Mouse (Mus musculus) midbrain, embryonic 16.5 days (tissue): ENCODE measurements at regions not wholly inside any gene's neighbourhood (a gene's known extent, or its start where the extent isn't known, plus 50 kb on each side); places are given as distances from the start of the nearest gene placed in this dataset.

Source experiments
- ATAC-seq: fragments of 200-750 bp; cut with Nextera tagmentation; 2 replicates; pipeline ENCODE4 v1.8.0; 2017; ENCODE audit warnings: moderate TSS enrichment
- H3K27ac ChIP-seq: fragments of 300-500 bp; sonication (generic); 2 replicates; pipeline ENCODE4 v1.5.1; 2014; ENCODE audit warnings: mild to moderate bottlenecking, low read length, mixed read lengths
- H3K27me3 ChIP-seq: fragments of 300-500 bp; sonication (generic); 2 replicates; pipeline ENCODE4 v1.6.1; 2014; ENCODE audit warnings: low read depth, low read length, mixed read lengths; ENCODE audit not compliant: control insufficient read depth, insufficient read depth
- H3K36me3 ChIP-seq: fragments of 300-500 bp; sonication (generic); 2 replicates; pipeline ENCODE4 v1.6.1; 2014; ENCODE audit warnings: mild to moderate bottlenecking, low read length, moderate library complexity, mixed read lengths; ENCODE audit not compliant: control insufficient read depth, insufficient read depth
- H3K4me1 ChIP-seq: fragments of 300-500 bp; sonication (generic); 2 replicates; pipeline ENCODE4 v1.6.1; 2014; ENCODE audit warnings: mild to moderate bottlenecking, low read length, mixed read lengths; ENCODE audit not compliant: control insufficient read depth, insufficient read depth
- H3K4me2 ChIP-seq: fragments of 300-500 bp; sonication (generic); 2 replicates; pipeline ENCODE4 v1.6.1; 2014; ENCODE audit warnings: mild to moderate bottlenecking, low read length, mixed read lengths
- H3K4me3 ChIP-seq: fragments of 300-500 bp; sonication (generic); 2 replicates; pipeline ENCODE4 v1.5.1; 2014; ENCODE audit warnings: low read depth, mild to moderate bottlenecking, low read length, moderate library complexity, mixed read lengths
- H3K9ac ChIP-seq: fragments of 300-500 bp; sonication (generic); 2 replicates; pipeline ENCODE4 v1.6.1; 2014; ENCODE audit warnings: low read depth, low read length, mixed read lengths
- H3K9me3 ChIP-seq: fragments of 300-500 bp; sonication (generic); replicated peaks from 2 replicates; pipeline ENCODE4 v1.6.1; 2014; ENCODE audit warnings: mild to moderate bottlenecking, low read length, mixed read lengths; ENCODE audit not compliant: control insufficient read depth, poor library complexity, severe bottlenecking
- WGBS: fragments of 180-500 bp; shearing (Covaris S2); extraction: QIAGEN DNeasy Blood & Tissue Kit; methylation state at CpG from one replicate; pipeline ENCODE4 v1.1.7; 2014; 5-methylcytosine and 5-hydroxymethylcytosine counted together

DNA sequence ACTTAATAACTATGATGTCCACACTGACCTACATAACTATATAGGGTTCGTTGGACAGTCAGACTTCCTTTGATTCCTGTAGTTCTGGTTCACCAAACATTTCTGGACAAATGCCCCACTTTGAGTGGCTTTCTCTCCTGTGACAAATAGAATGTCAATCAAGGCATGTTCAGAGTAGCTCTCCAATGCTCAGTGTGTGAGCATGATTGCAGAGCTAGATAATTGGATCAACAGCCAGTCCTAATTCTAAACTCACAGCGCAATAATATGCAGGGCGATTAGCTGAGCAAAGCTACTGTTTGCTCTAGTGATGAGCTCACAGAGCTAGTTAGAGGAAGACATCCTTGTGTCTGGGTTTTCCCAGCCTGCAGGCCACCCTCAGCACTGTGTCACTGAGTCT, 692.1 kb downstream of the Tmem132b start:
- Histone ChIP-seq H3K27ac (no peak overlapping the region), H3K9ac (no peak overlapping the region), H3K36me3 (no peaks in the 10 kb centered on the region), H3K27me3 (no peaks in the 10 kb centered on the region), H3K4me3 (no peak overlapping the region), H3K4me2 (no peak overlapping the region), H3K9me3 (no peaks in the 10 kb centered on the region), H3K4me1 (no peaks in the 10 kb centered on the region)
- no peak for ATAC-seq
- WGBS: 57% methylated on average over 3 of the region's 3 CpGs

DNA sequence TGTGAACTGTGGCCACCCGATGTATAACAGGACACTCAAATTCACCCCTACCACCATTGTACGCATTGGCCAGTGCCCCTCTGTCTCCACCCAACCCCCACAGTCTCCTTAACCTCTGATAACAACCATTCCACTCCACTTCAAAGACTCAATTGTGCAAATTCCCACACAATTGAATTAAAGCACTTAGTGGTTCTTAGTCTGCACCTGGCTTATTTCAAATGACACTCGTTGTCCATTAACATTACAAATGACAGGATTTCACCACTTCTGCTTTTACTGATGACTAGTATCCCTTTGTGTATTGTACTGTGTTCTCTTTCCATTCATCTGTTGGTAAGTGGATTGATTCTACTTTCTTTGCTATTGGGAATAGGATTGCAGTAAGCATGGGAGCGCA, 699.2 kb downstream of the Tmem132b start:
- Histone ChIP-seq H3K36me3 (no peaks in the 10 kb centered on the region), H3K4me2 (no peak overlapping the region), H3K4me3 (no peak overlapping the region), H3K27ac (no peak overlapping the region), H3K9me3 (no peaks in the 10 kb centered on the region), H3K4me1 (no peaks in the 10 kb centered on the region), H3K27me3 (no peaks in the 10 kb centered on the region), H3K9ac (no peak overlapping the region)
- 62% methylated on average over 4 of the region's 4 CpGs for WGBS
- no peak for ATAC-seq

DNA sequence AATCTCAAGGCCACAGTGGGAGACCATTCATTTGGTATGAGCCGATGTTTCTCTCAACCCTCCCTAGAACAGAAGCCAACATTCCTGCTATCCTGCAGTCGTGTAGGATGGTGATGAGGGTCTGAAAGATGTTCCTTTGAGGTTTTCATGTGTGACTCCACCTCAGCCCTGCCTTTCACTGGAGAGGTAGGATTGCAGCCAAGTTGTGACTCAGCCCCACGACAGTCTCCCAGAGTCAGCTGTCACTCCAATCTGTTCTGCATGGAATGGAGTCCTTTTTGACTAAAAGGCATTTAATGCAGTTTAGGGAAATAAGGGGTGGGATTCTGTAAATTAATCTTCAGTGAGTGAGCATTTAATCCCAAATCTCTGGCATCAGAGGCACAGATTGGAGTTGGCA, 706.5 kb downstream of the Tmem132b start:
- ATAC-seq: no peak
- Histone ChIP-seq H3K27me3 (no peaks in the 10 kb centered on the region), H3K4me1 (no peaks in the 10 kb centered on the region), H3K27ac (no peak overlapping the region), H3K9ac (no peak overlapping the region), H3K9me3 (no peaks in the 10 kb centered on the region), H3K36me3 (no peaks in the 10 kb centered on the region), H3K4me2 (no peak overlapping the region), H3K4me3 (no peak overlapping the region)
- WGBS: 57% methylated on average over 3 of the region's 3 CpGs

DNA sequence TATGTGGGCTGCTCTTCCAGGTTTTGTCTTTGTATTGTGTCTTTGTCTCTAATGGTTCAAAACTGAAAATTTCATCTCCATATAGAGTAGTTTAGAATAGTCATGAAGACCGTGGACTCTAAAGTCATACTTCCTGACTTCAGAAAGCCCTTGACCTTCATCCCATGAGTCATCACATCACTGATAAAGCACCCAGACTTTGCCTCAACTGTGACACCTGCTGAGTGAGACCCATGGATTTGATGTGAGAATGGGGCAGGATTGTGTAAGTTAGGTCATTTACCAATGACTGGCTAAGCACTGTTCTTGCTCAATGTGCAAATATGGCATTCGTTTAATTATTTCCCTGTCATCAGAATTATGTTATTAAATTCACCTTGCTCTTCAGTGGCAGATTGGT, 714.2 kb downstream of the Tmem132b start:
- Histone ChIP-seq H3K9ac (no peak overlapping the region), H3K4me2 (no peak overlapping the region), H3K4me1 (no peaks in the 10 kb centered on the region), H3K27ac (no peak overlapping the region), H3K27me3 (no peaks in the 10 kb centered on the region), H3K36me3 (no peaks in the 10 kb centered on the region), H3K4me3 (no peak overlapping the region), H3K9me3 (no peaks in the 10 kb centered on the region)
- ATAC-seq: no peak
- 95% methylated on average over 2 of the region's 2 CpGs for WGBS

DNA sequence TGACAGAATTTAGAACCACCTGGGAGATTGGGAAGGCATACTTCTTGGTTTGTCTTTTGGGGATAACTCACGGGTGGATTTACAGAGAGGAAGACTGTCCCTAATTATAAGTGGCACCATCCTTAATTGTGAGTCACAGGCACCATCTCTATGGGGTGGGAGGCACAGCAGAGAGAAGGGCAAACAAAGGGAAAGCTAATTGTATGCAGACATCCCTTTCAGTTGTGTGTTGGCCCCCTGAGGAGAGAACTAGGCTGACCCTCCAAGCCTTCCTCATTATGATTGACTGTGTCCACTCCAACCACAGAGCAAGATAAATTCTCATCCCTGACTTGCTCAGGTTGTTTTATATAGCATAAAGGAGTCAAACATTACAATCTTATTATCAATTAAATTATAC, 718.8 kb downstream of the Tmem132b start:
- no peak for ATAC-seq
- H3K27ac ChIP-seq: no peak overlapping the region
- no peaks in the 10 kb centered on the region for H3K9me3 ChIP-seq
- WGBS: 11% methylated on average over 1 of the region's 1 CpGs
- no peak overlapping the region for H3K4me2 ChIP-seq
- H3K36me3 ChIP-seq: no peaks in the 10 kb centered on the region
- H3K4me3 ChIP-seq: no peak overlapping the region
- no peaks in the 10 kb centered on the region for H3K4me1 ChIP-seq
- no peak overlapping the region for H3K9ac ChIP-seq
- no peaks in the 10 kb centered on the region for H3K27me3 ChIP-seq

DNA sequence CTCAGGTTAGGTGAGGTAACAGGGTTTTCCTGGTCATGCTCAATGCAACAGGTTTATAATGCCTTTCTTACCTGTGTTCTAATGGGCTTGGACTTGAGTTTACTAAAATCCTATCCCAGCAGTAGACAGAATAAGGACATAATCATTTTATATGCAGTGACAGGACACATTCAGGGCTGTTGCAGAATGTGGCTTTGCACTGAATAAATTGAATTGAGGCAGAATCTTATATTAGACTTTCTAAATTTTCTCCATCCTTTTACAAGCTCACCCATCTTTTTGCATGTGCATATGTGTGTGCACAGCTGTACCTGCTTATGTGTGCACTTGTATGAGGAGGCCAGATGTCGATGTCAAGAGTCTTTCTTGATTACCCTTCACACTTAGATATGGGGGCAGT, 723.1 kb downstream of the Tmem132b start:
- Histone ChIP-seq H3K4me2 (no peak overlapping the region), H3K36me3 (no peaks in the 10 kb centered on the region), H3K27ac (no peak overlapping the region), H3K9me3 (no peaks in the 10 kb centered on the region), H3K9ac (no peak overlapping the region), H3K27me3 (no peaks in the 10 kb centered on the region), H3K4me3 (no peak overlapping the region), H3K4me1 (no peaks in the 10 kb centered on the region)
- 90% methylated on average over 1 of the region's 1 CpGs for WGBS
- ATAC-seq: no peak

DNA sequence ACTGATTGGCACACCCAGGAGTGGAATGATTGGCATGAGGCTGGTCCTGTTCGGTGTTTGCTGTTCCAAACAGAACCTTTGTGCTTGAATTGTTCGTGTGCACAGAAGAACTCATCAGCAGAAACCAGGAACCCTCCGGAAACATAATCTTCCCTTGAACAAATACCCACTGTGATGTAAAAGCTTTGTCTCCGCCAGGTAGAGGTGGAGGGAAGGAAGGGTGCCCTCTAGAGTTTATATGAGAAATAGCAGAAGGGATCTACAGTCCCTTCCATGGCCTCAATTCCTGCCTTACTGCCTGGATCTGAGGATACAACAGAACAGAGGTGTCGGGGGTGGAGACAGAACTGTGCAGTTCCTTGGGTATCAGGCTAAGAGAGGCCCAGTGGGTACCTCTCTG, 726.3 kb downstream of the Tmem132b start:
- no peak overlapping the region for H3K4me2 ChIP-seq
- H3K4me3 ChIP-seq: no peak overlapping the region
- no peak overlapping the region for H3K27ac ChIP-seq
- no peak overlapping the region for H3K9ac ChIP-seq
- H3K27me3 ChIP-seq: no peaks in the 10 kb centered on the region
- no peaks in the 10 kb centered on the region for H3K4me1 ChIP-seq
- no peak for ATAC-seq
- no peaks in the 10 kb centered on the region for H3K36me3 ChIP-seq
- H3K9me3 ChIP-seq: no peaks in the 10 kb centered on the region
- WGBS: 79% methylated on average over 5 of the region's 5 CpGs

DNA sequence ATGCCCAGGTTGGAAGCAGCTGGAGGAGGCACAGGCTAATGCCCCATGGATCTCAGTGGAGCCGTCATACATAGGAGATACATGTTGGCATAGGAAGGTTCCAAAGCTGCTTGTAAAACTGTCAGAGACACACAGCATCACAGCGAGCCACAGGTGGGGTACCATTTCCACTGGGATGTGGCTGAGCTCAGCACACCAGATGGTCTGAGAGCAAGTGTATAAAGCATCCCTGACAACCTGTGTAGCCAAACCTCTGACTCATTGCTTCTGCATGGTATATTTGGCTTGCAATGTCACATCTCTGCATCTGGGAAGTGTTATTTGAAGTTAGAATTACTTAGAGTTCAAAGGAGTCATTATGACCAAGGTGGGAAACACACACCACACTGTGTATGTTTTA, 734.9 kb downstream of the Tmem132b start:
- 88% methylated on average over 2 of the region's 2 CpGs for WGBS
- no peak for ATAC-seq
- Histone ChIP-seq H3K4me1 (no peaks in the 10 kb centered on the region), H3K4me2 (no peak overlapping the region), H3K9ac (no peak overlapping the region), H3K27me3 (no peaks in the 10 kb centered on the region), H3K27ac (no peak overlapping the region), H3K36me3 (no peaks in the 10 kb centered on the region), H3K9me3 (no peaks in the 10 kb centered on the region), H3K4me3 (no peak overlapping the region)

DNA sequence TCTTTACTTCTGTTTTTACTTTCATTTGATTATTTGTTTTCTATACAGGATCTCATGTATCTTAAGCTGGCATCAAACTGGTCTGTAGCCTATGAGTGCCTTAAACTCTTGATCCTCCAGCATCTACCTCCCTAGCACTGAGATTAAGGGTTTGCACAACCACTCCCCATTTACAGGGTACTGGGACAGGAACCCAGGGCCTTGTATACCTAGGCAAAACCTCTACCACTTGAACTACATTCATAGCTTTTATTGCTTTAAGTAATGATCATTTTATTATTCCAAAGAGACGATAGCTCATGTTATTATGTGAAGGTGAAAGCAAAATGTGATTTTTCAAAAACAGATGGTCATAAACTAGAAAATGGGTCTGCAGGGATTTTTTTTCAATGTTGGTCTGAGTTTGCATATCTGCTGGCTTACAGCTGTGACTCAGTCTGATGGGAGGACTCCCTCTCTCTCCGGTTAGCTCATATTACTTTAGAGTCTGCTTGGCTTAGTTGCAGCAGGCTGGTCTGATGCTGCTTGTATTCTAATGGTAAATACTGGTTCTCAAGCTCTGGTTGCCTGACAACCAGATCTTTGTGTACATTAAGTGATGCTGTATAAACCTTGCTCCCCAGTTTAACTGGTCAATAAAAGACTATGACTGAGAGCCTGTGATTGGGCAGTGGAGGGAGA, 735.5 kb downstream of the Tmem132b start:
- no peak for ATAC-seq
- H3K36me3 ChIP-seq: no peaks in the 10 kb centered on the region
- H3K27ac ChIP-seq: no peak overlapping the region
- no peaks in the 10 kb centered on the region for H3K27me3 ChIP-seq
- H3K4me1 ChIP-seq: no peaks in the 10 kb centered on the region
- H3K4me2 ChIP-seq: no peak overlapping the region
- no peak overlapping the region for H3K4me3 ChIP-seq
- no peaks in the 10 kb centered on the region for H3K9me3 ChIP-seq
- 76% methylated on average over 2 of the region's 2 CpGs for WGBS
- no peak overlapping the region for H3K9ac ChIP-seq
